Mouse (Mus musculus) small intestine, adult 2 months (tissue): Measurements from ENCODE around the gene Nudt12.

ENCODE experiments used
- CTCF ChIP-seq: fragments of 200-500 bp; IDR thresholded peaks from 2 replicates; pipeline ENCODE4 v1.5.1; 2012; ENCODE audit warnings: low read depth, mild to moderate bottlenecking, control low read depth, inconsistent platforms, low read length, moderate library complexity, mixed read lengths; ENCODE audit not compliant: insufficient replicate concordance, insufficient read length; ENCODE audit errors: extremely low read depth
- POLR2A ChIP-seq: fragments of 200-500 bp; IDR thresholded peaks from 2 replicates; pipeline ENCODE4 v1.6.1; 2012; ENCODE audit warnings: low read depth, mild to moderate bottlenecking, control low read depth, inconsistent platforms, low read length, moderate library complexity

DNA sequence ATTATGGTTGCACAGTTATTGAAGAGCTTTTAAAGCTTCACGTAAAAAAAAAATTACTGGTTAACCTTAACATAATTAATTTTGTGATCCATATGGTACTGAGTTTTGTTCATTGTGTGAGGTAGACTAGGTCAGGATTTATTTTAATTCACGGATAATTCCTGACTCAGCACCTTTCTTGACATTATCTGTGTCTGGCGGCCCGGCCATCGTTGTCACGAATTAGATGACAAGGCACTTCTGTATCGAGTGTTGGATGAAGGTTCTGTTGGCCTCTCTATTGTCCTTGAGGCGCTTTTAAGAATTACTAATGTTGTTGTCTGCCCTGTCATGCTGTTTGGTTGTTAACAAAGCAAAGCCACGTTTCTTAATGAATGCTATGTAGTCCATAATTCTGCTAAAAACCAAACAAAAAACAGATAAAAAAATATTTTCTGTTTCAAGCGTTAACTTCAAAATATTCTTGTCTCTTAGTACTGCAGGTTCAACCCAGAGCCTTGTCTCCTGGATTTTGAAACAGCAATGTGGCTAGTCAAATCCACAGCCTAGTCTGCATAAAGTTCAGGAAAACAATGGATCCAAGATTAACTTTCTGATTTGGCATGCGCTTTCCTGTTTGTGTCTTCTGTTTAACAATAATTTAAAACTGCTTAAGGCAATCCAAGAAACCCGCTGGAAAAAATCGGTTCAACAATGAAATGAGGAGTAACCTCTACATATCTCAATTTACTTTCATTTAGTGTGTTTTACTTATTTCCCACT, 1.4 kb downstream of the Nudt12 start:
- TF ChIP-seq POLR2A: no peak
- TF ChIP-seq CTCF: no peak
